Mouse (Mus musculus): ENCODE measurements at regions not wholly inside any gene's neighbourhood (a gene's known extent, or its start where the extent isn't known, plus 50 kb on each side); places are given as distances from the start of the nearest gene placed in this dataset.

- TF ChIP-seq EP300 (IDR thresholded peaks at IDR 0.05; ENCODE audit: low read depth in 1 of 2, low read length in 2 of 2) (no peak), CHD1 (IDR thresholded peaks at IDR 0.05; ENCODE audit: low read depth, low read length) (no peak), ZNF384 (IDR thresholded peaks at IDR 0.05; ENCODE audit: low read depth, low read length) (no peak), USF2 (IDR thresholded peaks at IDR 0.05; ENCODE audit: borderline replicate concordance in 1 of 2, insufficient read depth in 1 of 2, low read depth in 1 of 2, low read length in 2 of 2) (no peak), POLR2A (IDR thresholded peaks at IDR 0.05; ENCODE audit: control insufficient read depth in 1 of 2, insufficient read depth in 1 of 2, low read depth in 1 of 2, low read length in 2 of 2, poor library complexity in 1 of 2) (no peak), GATA1 (IDR thresholded peaks at IDR 0.05; ENCODE audit: low read depth, low read length) (no peak), CTCF (IDR thresholded peaks at IDR 0.05 in 2 of 3, conservative IDR thresholded peaks at IDR 0.05 in 1 of 3; ENCODE audit: control insufficient read depth in 1 of 3, insufficient read depth in 1 of 3, low read depth in 2 of 3, low read length in 3 of 3, poor library complexity in 1 of 3, severe bottlenecking in 1 of 3) (no peak), MYC (IDR thresholded peaks at IDR 0.05; ENCODE audit: low read depth, low read length) (no peak), NELFE (IDR thresholded peaks at IDR 0.05; ENCODE audit: low read depth, low read length) (no peak)
These were observed 216.0 kb downstream of the Gm5447 start for GRCm38 (mm10) chr13:31190036-31190435.
